Mouse (Mus musculus): Measurements from ENCODE around the gene Rpl38. TPM values are rescaled to one million over a fixed set of nuclear protein-coding genes. Genes with fewer than 3 reads are reported as not detected.

Rpl38 gene
- polyA plus RNA-seq, 1 experiment from 2014 or later: 826 TPM

GRCm38 (mm10) chr11:114681054-114681453, 12.7 kb downstream of the Rpl38 start:
- no peak overlapping the region for H3K27ac ChIP-seq (ENCODE audit: low read depth, low read length)
- no peak overlapping the region for H3K4me3 ChIP-seq (ENCODE audit: low read depth, low read length)
- DNase-seq (ENCODE audit: low spot score) (no peak), ATAC-seq (ENCODE audit: insufficient read depth, low FRiP score, low TSS enrichment) (no peak)
- H3K4me2 ChIP-seq (ENCODE audit: low read depth): no peak overlapping the region
- 66% methylated on average over 5 of the region's 5 CpGs for WGBS
- peaks cover 9% of the 10 kb centered on the region for H3K4me1 ChIP-seq (ENCODE audit: control insufficient read depth, insufficient read depth, low read length)
- no peak overlapping the region for H3K9ac ChIP-seq (ENCODE audit: low read length)
- no peaks in the 10 kb centered on the region for H3K27me3 ChIP-seq (ENCODE audit: control insufficient read depth, insufficient read depth, low read length)
- no peaks in the 10 kb centered on the region for H3K9me3 ChIP-seq (ENCODE audit: control insufficient read depth, low read length)
- H3K36me3 ChIP-seq (ENCODE audit: control insufficient read depth, insufficient read depth, low read length): no peaks in the 10 kb centered on the region

- no peak overlapping the region for H3K9ac ChIP-seq (ENCODE audit: low read length)
- no peak overlapping the region for H3K4me2 ChIP-seq (ENCODE audit: low read depth)
- H3K9me3 ChIP-seq (ENCODE audit: control insufficient read depth, low read length): no peaks in the 10 kb centered on the region
- no peak overlapping the region for H3K27ac ChIP-seq (ENCODE audit: low read depth, low read length)
- H3K27me3 ChIP-seq (ENCODE audit: control insufficient read depth, insufficient read depth, low read length): no peaks in the 10 kb centered on the region
- 90% methylated on average over 13 of the region's 13 CpGs for WGBS
- no peaks in the 10 kb centered on the region for H3K36me3 ChIP-seq (ENCODE audit: control insufficient read depth, insufficient read depth, low read length)
- no peak overlapping the region for H3K4me3 ChIP-seq (ENCODE audit: low read depth, low read length)
- no peak for ATAC-seq (ENCODE audit: insufficient read depth, low FRiP score, low TSS enrichment)
- H3K4me1 ChIP-seq (ENCODE audit: control insufficient read depth, insufficient read depth, low read length): peaks cover 4% of the 10 kb centered on the region
- DNase-seq (ENCODE audit: low spot score): no peak
Measured at GRCm38 (mm10) chr11:114682321-114682900, 14.1 kb downstream of the Rpl38 start.

- no peak overlapping the region for H3K9ac ChIP-seq (ENCODE audit: low read length)
- H3K4me3 ChIP-seq (ENCODE audit: low read depth, low read length): no peak overlapping the region
- WGBS: 86% methylated on average over 10 of the region's 10 CpGs
- no peaks in the 10 kb centered on the region for H3K9me3 ChIP-seq (ENCODE audit: control insufficient read depth, low read length)
- ATAC-seq (ENCODE audit: insufficient read depth, low FRiP score, low TSS enrichment): no peak
- peaks cover 4% of the 10 kb centered on the region for H3K4me1 ChIP-seq (ENCODE audit: control insufficient read depth, insufficient read depth, low read length)
- H3K27ac ChIP-seq (ENCODE audit: low read depth, low read length): no peak overlapping the region
- no peaks in the 10 kb centered on the region for H3K27me3 ChIP-seq (ENCODE audit: control insufficient read depth, insufficient read depth, low read length)
- no peak overlapping the region for H3K4me2 ChIP-seq (ENCODE audit: low read depth)
- no peak for DNase-seq (ENCODE audit: low spot score)
- no peaks in the 10 kb centered on the region for H3K36me3 ChIP-seq (ENCODE audit: control insufficient read depth, insufficient read depth, low read length)
Measured at GRCm38 (mm10) chr11:114683029-114683721, 14.9 kb downstream of the Rpl38 start.

GRCm38 (mm10) chr11:114683722-114684621, 15.6 kb downstream of the Rpl38 start:
- H3K4me3 ChIP-seq (ENCODE audit: low read depth, low read length): no peak overlapping the region
- no peak for DNase-seq (ENCODE audit: low spot score)
- H3K9ac ChIP-seq (ENCODE audit: low read length): no peak overlapping the region
- no peaks in the 10 kb centered on the region for H3K27me3 ChIP-seq (ENCODE audit: control insufficient read depth, insufficient read depth, low read length)
- H3K9me3 ChIP-seq (ENCODE audit: control insufficient read depth, low read length): no peaks in the 10 kb centered on the region
- no peaks in the 10 kb centered on the region for H3K36me3 ChIP-seq (ENCODE audit: control insufficient read depth, insufficient read depth, low read length)
- WGBS: 75% methylated on average over 20 of the region's 20 CpGs
- peaks cover 4% of the 10 kb centered on the region for H3K4me1 ChIP-seq (ENCODE audit: control insufficient read depth, insufficient read depth, low read length)
- H3K27ac ChIP-seq (ENCODE audit: low read depth, low read length): 0 out of 2 replicates have a peak overlapping the region, but pooled peaks have one; percentile 27
- ATAC-seq (ENCODE audit: insufficient read depth, low FRiP score, low TSS enrichment): no peak
- no peak overlapping the region for H3K4me2 ChIP-seq (ENCODE audit: low read depth)

- ATAC-seq (ENCODE audit: insufficient read depth, low FRiP score, low TSS enrichment): no peak
- DNase-seq (ENCODE audit: low spot score): no peak
- Histone ChIP-seq H3K4me3 (ENCODE audit: low read depth, low read length) (no peak overlapping the region), H3K36me3 (ENCODE audit: control insufficient read depth, insufficient read depth, low read length) (no peaks in the 10 kb centered on the region), H3K27me3 (ENCODE audit: control insufficient read depth, insufficient read depth, low read length) (no peaks in the 10 kb centered on the region), H3K27ac (ENCODE audit: low read depth, low read length) (0 out of 2 replicates have a peak overlapping the region, but pooled peaks have one; percentile 17), H3K9ac (ENCODE audit: low read length) (no peak overlapping the region), H3K9me3 (ENCODE audit: control insufficient read depth, low read length) (no peaks in the 10 kb centered on the region), H3K4me2 (ENCODE audit: low read depth) (no peak overlapping the region), H3K4me1 (ENCODE audit: control insufficient read depth, insufficient read depth, low read length) (peaks cover 4% of the 10 kb centered on the region)
- 70% methylated on average over 14 of the region's 14 CpGs for WGBS
Measured at GRCm38 (mm10) chr11:114684627-114685373, 16.5 kb downstream of the Rpl38 start.

GRCm38 (mm10) chr11:114685526-114686040, 17.3 kb downstream of the Rpl38 start:
- no peaks in the 10 kb centered on the region for H3K9me3 ChIP-seq (ENCODE audit: control insufficient read depth, low read length)
- no peak overlapping the region for H3K4me2 ChIP-seq (ENCODE audit: low read depth)
- H3K4me1 ChIP-seq (ENCODE audit: control insufficient read depth, insufficient read depth, low read length): peaks cover 4% of the 10 kb centered on the region
- H3K27me3 ChIP-seq (ENCODE audit: control insufficient read depth, insufficient read depth, low read length): no peaks in the 10 kb centered on the region
- H3K4me3 ChIP-seq (ENCODE audit: low read depth, low read length): no peak overlapping the region
- WGBS: 72% methylated on average over 9 of the region's 9 CpGs
- H3K27ac ChIP-seq (ENCODE audit: low read depth, low read length): no peak overlapping the region
- H3K36me3 ChIP-seq (ENCODE audit: control insufficient read depth, insufficient read depth, low read length): no peaks in the 10 kb centered on the region
- ATAC-seq (ENCODE audit: insufficient read depth, low FRiP score, low TSS enrichment) (no peak), DNase-seq (ENCODE audit: low spot score) (no peak)
- H3K9ac ChIP-seq (ENCODE audit: low read length): no peak overlapping the region

GRCm38 (mm10) chr11:114686221-114686959, 18.1 kb downstream of the Rpl38 start:
- Histone ChIP-seq H3K4me1 (ENCODE audit: control insufficient read depth, insufficient read depth, low read length) (peaks cover 4% of the 10 kb centered on the region), H3K9me3 (ENCODE audit: control insufficient read depth, low read length) (no peaks in the 10 kb centered on the region), H3K27me3 (ENCODE audit: control insufficient read depth, insufficient read depth, low read length) (no peaks in the 10 kb centered on the region), H3K36me3 (ENCODE audit: control insufficient read depth, insufficient read depth, low read length) (no peaks in the 10 kb centered on the region), H3K9ac (ENCODE audit: low read length) (no peak overlapping the region), H3K4me3 (ENCODE audit: low read depth, low read length) (no peak overlapping the region), H3K27ac (ENCODE audit: low read depth, low read length) (no peak overlapping the region), H3K4me2 (ENCODE audit: low read depth) (no peak overlapping the region)
- no peak for DNase-seq (ENCODE audit: low spot score)
- ATAC-seq (ENCODE audit: insufficient read depth, low FRiP score, low TSS enrichment): no peak
- WGBS: 92% methylated on average over 16 of the region's 16 CpGs

Measured in neural tube, embryonic 11.5 days (tissue).